Mouse (Mus musculus) right cerebral cortex, postnatal 10 days (tissue): Measurements from ENCODE around the gene Olfr332.
"Not testable (repeated sequence)": the region's sequence is repeated elsewhere in the genome, so short reads cannot be mapped to it uniquely, and the experiment has no call there.

Source experiments
- DNase-seq, 2 experiments: peaks; one replicate each; pipeline ENCODE4 v3.0.0; 2021; ENCODE audit warnings: low spot score in 2 of 2

Gene Olfr332

GRCm38 (mm10) chr11:58492455-58492854 is at the start of gene Olfr332:
TSS of gene Olfr332 (minus strand) at chr11:58492555.
- DNase-seq, result no peak

GRCm38 (mm10) chr11:58534736-58535135 is 42.4 kb upstream of the Olfr332 start, which contains the start of gene Olfr330:
TSS of gene Olfr330 (minus strand) at chr11:58534836.
- DNase-seq, result not testable (repeated sequence)

DNA sequence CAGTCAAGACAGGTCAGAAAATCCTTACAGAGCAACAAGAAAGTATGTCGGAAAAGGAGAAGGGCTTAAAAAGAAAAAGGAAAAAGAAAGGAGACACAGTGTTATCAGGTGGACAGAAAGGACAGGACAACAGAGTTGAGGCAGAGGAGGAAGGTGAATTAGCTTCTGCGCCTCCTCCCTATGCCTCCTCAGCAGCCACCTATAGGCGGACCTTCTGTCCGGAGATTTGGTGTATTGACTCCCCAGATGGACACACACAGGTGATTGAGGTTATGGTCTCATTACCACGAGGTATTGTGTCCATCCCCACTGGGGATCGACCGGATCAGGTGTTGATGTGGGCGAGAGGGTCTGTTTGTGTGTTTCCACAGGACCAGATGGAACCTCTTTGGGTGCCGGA is 27.4 kb upstream of the Olfr332 start:
- peak; percentile 30 to 43 for DNase-seq

- peak; percentile 85 for DNase-seq
Observed at GRCm38 (mm10) chr11:58518916-58519315, 26.6 kb upstream of the Olfr332 start.

DNA sequence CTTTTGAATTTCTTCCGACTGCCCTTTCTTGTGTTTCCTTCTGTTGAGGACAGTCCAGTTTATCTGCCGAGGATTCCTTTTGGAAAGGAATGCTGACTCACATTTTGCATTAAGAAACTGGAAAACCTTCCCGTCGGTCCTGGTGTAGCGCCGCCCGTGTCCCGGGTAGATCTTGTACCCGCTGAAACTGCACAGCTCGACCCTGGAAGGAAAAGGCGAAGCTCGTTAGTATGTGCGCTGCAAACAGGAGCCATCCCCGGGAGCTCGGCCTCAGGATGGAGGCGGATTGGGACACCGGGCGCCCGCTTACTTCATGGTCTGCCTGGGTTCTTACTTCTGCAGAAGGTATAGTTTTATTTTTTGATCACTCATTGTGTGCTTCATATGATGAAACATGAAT is 16.7 kb upstream of the Olfr332 start:
- not testable (repeated sequence) for DNase-seq

- not testable (repeated sequence) for DNase-seq
Observed at GRCm38 (mm10) chr11:58502472-58502871, 10.1 kb upstream of the Olfr332 start, which contains the start of gene Olfr331. TSS of gene Olfr331 (minus strand) at chr11:58502572.

DNA sequence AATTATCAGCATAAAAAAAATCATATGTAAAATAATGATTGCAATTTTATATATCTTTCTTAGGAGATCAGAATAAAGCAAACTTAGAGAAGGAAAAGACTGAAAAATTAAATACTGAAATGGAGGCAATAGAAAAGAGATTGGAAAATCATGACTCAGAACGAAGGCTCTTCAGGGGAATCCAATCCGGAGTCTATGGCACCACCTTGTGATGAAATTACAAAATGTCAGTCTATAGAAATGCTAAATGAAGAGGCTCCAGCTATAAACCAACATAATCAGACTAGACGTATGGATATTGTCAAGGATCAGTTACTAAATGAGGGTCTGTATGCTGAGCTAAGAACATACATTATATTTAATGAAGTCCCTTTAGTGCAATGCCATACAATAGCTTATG is 6.9 kb upstream of the Olfr332 start:
- no peak for DNase-seq

DNA sequence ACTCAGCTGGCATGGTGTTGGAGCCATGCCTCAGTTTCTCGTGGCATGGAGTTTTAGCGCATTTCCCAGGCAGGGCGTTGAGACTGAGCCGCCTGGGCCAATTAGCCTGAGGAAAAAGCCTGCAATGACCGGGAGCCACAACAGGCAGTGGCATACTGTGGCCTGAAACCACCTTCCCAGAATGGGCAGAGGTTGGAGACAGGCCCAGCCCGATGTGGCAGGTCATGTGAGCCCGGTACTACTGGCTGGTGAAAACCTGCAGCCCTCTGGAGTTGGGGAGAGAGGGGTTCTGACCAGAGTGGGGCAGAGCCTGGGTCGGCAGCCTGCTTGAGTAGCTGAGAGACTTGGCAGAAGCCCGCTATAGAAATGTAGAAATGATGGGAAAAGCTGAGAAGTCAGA is 6.4 kb upstream of the Olfr332 start:
- no peak for DNase-seq

GRCm38 (mm10) chr11:58462170-58462569 is 30.2 kb downstream of the Olfr332 start, which contains the start of gene Olfr30:
TSS of gene Olfr30 (minus strand) at chr11:58462270.
- DNase-seq, result no peak

GRCm38 (mm10) chr11:58453592-58453991 is 38.8 kb downstream of the Olfr332 start:
- no peak for DNase-seq

DNA sequence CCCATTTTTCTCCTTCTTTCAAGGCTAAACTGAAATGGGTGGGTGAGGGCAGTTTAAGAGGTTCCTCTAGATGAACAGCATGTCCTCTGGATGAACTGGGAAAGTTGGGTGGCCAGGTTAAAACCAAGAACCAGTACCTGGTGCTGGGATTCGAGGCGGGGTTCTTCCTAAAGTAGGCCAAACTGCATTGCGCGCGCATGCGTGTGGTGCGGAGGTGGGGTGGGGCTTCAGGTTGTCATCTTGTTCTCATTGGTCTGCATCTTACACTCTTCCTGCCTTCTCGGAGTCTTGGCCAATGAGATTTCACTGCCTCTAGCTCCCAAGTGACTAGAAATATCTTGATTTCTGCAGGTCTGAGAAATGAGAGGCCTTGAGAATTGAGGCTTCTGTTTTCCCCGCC is 39.6 kb downstream of the Olfr332 start, which contains the start of gene Lypd9:
Gene Lypd9 (minus strand): TSS at position 165 of the 400 bp plus-strand sequence.
- DNase-seq, result no peak
